Mouse (Mus musculus) heart, adult 8-10 months (tissue): ENCODE data around the gene Alg6. TPM values are rescaled to one million over a fixed set of nuclear protein-coding genes. Genes with fewer than 3 reads are reported as not detected.

Experiments
- total RNA-seq, 4 experiments: library from RNA; stranded (reverse); gene quantifications; 2 replicates each; pipeline ENCODE4 v1.2.4; 2022

The Alg6 gene
- total RNA-seq, 4 experiments from 2014 or later, result 5.0 to 8.2 (median 6.5) TPM

Other genes starting within 250 kb of the Alg6 start
- gene Foxd3, start 59.4 kb upstream of the Alg6 start, total RNA-seq, result under 1 TPM; 0.34 to 0.69 (median 0.41) TPM
- gene Efcab7, start 113.5 kb downstream of the Alg6 start, total RNA-seq, result 1 to 10 TPM in 3 of 4 experiments, under 1 TPM in 1; 0.66 to 3.7 (median 1.6) TPM
- gene Pgm1, start 213.8 kb downstream of the Alg6 start, total RNA-seq, result 100 to 1,000 TPM; 215 to 256 (median 242) TPM
- gene Itgb3bp, start 214.1 kb downstream of the Alg6 start, total RNA-seq, result 1 to 10 TPM; 6.0 to 7.9 (median 6.6) TPM